Mouse (Mus musculus): ENCODE measurements around the gene Tmem80.

DNA sequence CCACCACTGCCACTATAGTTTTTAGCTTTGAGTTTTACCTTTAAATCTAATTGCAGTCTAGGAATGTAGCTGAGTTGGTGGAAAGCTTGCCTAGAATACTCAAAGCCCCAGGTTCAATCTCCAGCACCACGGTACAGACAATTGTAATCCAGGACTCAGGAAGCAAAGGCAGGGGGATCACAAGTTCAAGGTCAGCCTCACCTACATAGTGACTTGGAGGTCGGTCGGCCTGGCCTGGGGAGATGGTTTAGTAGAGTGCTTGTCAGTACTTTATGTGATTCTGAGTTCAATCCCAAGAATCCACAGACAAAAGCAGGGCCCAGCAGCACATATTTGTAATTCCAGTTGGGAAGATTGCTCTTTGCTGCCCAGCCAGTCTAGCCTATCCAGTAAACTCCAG lies 39.5 kb upstream of the Tmem80 start:
- no peak for TF ChIP-seq CTCF (IDR thresholded peaks at IDR 0.05; ENCODE audit: borderline replicate concordance, insufficient read depth, low read length)
- TF ChIP-seq POLR2A (IDR thresholded peaks at IDR 0.05; ENCODE audit: low read depth, low read length) = no peak
